Mouse (Mus musculus) cerebellum, postnatal 14 days (tissue): Measurements from ENCODE around the gene Gcn1l1.
"Not testable (repeated sequence)": the region's sequence is repeated elsewhere in the genome, so short reads cannot be mapped to it uniquely, and the experiment has no call there.

Source experiments
- DNase-seq, 2 experiments: peaks; one replicate each; pipeline ENCODE4 v3.0.0; 2021; ENCODE audit warnings: mixed read lengths in 2 of 2

Gcn1l1 gene

DNA sequence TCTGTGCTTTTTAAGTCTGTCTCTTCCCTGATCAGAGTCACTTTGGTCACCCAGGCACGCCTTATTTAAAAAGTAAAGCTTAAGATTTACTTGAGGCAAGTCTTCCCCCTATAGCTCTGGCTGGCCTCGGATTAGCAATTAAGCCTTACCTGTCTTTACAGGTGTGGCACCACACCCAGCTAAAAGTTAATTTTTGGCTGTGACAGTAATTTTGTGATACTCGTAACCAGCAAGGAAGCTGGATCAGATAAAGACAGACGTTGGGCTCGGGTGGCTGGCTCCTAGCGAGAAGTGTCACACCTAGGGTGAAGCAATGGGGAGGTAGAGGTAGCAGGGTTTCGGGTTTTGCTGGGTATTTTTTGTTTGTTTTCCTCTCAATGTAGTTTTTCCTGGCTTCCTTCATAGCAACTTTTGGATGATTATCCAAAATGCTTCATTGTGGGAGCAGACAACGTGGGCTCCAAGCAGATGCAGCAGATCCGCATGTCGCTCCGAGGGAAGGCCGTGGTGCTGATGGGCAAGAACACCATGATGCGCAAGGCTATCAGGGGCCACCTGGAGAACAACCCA, 4.6 kb upstream of the Gcn1l1 start:
- no peak for DNase-seq

- no peak for DNase-seq
Observed at GRCm38 (mm10) chr5:115563771-115564585, 1.1 kb upstream of the Gcn1l1 start.

GRCm38 (mm10) chr5:115565403-115565802, 349 bp downstream of the Gcn1l1 start:
- DNase-seq: no peak

GRCm38 (mm10) chr5:115568681-115569080, 3.6 kb downstream of the Gcn1l1 start:
- no peak for DNase-seq

DNA sequence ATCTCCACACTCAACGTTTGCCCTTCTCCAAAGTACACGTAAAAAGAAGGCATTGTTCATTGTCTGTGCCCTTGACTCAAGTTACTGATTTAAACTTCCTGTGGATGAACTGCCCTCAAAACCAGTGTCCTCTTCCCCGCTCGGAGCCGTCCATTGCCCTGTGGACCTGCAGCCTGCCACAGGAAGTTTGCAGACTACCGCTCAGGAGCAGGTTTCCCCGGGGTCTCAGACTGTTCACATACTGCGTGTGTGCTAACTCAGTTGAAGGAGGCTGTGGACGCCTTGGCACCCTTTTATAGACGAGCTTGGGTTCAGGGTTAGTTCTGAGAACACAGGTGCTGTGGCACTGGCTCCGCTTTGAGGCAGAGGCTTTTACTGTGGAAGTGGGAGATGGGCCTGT, 4.3 kb downstream of the Gcn1l1 start:
- DNase-seq: no peak

- no peak for DNase-seq
Observed at GRCm38 (mm10) chr5:115569721-115570120, 4.7 kb downstream of the Gcn1l1 start.

GRCm38 (mm10) chr5:115571086-115571485, 6.0 kb downstream of the Gcn1l1 start:
- DNase-seq: no peak

DNA sequence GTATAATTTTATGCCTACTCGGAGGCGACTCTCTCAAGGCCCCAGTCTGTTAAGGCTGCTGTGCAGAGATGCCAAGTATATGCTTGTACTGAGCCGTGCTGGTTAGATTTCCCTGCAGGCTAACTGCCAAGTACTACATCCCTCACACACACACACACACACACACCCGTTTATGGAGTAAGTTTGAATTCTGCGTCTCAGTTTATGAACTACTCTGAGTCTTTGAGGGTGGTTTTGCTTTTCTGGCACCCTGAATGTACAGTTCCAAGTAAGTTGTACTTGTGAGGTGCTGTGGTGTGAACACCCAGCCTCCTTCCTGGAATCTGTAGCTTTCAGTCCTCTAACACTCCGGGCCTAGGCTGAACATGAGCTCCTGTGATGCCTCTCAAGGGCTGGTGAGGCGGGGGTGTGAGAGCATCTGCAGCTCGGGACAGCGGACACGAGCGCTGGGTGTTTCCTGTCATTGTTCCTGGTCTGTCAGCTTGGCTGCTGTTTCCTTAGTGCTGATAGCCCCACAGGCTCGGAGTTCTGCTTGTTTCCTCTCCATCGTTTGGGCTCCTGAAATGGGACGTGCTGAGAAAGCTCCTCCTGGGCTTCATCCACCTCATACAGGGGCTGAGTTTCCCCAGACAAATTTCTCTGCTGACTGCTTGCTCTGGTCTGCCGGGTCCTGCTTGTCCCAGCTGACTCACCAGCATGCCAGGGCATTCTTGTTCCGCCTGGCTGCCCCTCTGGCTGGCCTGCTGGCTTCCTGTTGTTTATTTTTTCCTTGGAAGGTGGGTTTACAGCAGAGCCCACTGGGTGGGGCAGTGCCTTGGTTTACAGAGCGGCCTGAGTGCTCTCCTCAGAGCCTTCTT, 7.9 kb downstream of the Gcn1l1 start:
- DNase-seq: peak in 1 of 2 experiments; percentile 50

DNA sequence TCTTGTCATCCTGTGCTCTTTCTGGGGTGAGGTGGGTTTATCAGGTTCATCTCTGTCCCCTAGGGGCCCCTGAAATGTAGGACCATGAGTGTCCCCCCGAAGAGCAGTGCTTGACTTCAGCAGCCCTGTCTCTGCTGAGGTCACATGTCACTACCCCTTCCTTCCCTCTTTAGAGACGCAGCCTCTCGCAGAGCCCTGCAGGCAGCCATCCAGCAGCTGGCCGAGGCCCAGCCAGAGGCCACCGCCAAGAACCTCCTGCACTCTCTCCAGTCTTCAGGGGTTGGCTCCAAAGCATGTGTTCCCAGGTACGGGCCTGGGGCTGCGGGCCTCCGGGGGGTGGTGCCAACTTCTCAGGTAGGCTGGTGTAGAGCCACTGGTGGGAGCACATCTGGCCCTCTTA, 9.9 kb downstream of the Gcn1l1 start:
- peak; percentile 46 to 49 for DNase-seq

DNA sequence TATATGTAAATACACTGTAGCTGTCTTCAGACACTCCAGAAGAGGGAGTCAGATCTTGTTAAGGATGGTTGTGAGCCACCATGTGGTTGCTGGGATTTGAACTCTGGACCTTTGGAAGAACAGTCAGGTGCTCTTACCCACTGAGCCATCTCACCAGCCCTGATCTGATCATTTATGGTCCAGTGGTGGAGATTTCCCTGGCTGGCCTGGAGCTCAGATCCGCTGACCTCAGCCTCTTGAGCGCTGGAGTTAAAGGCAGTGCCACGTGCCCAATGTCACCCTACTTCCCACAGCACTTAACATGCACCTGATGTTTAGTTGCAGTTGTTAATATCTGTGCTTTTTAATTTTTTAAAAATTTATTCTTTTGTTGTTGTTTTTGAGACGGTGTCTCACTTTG, 12.6 kb downstream of the Gcn1l1 start:
- DNase-seq: not testable (repeated sequence)

DNA sequence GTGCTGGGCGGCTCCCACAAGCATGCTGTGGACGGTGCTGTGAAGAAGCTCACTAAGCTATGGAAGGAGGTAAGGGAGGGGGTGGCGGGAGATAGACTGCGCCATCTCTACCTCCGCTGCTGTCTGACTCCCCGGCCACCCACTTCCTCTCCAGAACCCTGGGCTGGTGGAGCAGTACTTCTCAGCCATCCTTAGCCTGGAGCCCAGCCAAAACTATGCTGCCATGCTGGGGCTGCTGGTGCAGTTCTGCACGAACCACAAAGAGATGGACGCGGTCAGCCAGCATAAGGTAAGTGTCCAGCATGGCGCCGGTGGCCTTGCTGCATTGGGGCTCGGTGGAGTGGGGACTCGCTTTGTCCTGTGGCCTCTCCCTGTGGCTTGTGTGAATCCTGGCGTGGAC, 13.9 kb downstream of the Gcn1l1 start:
- peak; percentile 50 to 62 for DNase-seq

DNA sequence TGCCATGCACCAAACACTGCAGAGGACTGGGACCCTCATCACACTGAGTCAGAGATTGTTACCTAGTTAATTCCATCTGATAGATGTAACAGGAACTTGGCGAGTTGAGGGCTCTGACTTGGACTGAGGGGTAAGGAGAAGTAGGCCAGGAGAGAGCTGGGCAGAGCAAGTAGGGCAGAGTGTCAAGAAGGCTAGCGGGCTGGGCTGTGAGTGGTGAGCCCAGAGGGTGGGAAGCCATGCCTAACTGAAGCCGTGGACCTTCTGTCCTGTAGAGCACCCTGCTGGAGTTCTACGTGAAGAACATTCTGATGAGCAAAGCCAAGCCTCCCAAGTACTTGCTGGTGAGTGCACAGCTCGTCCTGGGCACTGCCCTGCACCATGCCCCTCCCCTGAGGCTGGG, 14.3 kb downstream of the Gcn1l1 start:
- peak in 1 of 2 experiments; percentile 33 for DNase-seq

- DNase-seq: no peak
Observed at GRCm38 (mm10) chr5:115580229-115581001, 15.4 kb downstream of the Gcn1l1 start.

- no peak for DNase-seq
Observed at GRCm38 (mm10) chr5:115581662-115582061, 16.6 kb downstream of the Gcn1l1 start.

GRCm38 (mm10) chr5:115585616-115586015, 20.6 kb downstream of the Gcn1l1 start:
- no peak for DNase-seq

DNA sequence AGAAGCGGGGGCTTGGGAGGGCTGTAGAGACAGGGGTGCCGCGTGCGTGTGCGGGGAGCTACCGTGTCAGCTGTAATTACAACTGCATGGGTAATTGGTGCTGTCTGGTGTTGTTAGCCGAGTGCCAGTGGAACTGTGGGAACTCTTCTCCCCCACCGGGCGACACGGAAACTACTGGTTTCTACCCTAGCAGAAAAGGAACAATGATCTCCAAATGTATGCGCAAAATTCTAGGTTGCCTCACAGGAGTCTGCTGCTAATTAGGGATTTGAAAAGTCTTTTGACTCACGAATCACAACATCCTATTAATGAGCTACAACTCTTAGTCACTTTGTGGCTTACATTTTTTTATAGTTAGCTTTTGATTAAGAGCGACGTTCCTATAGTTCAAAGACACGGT, 21.1 kb downstream of the Gcn1l1 start:
- DNase-seq: no peak

DNA sequence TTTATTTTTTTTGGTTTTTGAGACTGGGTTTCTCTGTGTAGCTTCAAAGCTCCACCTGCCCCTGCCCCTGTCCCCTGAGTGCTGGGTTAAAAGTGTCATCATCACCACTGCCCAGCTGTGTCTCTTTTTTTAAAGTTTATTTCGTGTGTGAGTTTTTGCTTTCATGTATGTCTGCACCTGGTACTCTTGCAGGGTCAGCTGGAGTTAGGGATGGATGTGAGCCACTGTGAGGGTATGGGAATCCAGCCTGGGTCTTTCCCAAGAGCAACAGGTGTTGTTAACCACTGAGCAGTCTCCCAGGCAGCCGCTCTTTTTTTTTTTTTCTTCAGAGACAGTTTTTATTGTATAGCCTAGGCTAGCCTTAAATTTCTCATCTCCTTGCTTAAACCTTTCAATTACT, 21.7 kb downstream of the Gcn1l1 start:
- DNase-seq: no peak

GRCm38 (mm10) chr5:115591028-115591427, 26.0 kb downstream of the Gcn1l1 start:
- no peak for DNase-seq

DNA sequence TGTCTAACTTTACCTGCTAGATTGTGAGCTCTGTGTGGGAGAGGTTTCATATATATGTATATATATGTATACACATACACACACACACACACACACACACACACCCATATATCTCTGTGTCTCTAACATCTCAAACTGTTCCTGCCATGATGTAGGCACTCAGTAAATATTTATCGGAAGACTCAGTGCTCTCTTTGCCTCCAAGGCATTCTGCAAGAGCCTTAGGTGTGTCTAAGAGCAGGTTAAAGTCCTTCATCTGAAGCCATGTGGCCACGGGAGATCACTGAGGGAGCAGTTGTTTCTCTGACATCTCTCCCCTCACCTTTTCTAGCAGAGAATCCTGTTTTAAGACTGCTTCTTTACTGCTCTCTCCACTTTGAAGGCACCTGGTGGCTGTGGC, 26.5 kb downstream of the Gcn1l1 start:
- DNase-seq: no peak

GRCm38 (mm10) chr5:115603561-115603960, 38.5 kb downstream of the Gcn1l1 start:
- DNase-seq: no peak

GRCm38 (mm10) chr5:115611566-115611965, 46.5 kb downstream of the Gcn1l1 start:
- no peak for DNase-seq

DNA sequence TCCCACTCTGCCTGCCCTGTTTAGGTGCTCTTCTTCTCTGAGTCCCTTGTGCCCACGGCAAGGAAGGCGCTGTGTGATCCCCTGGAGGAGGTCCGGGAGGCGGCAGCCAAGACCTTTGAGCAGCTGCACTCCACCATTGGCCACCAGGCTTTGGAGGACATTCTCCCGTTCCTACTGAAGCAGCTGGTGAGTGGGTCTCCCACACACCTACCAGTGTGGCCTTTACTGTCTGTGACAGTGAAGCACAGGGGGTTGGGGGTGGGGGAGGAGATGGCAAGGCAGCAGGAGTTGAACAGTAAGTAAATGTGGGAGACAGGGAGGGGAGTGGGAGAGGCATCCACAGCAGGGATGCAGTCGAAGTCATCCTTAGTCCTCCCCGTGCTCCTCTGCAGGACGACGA, 48.3 kb downstream of the Gcn1l1 start:
- no peak for DNase-seq

GRCm38 (mm10) chr5:115614948-115615347, 49.9 kb downstream of the Gcn1l1 start:
- peak; percentile 27 to 72 for DNase-seq
